Mouse (Mus musculus) MEL (cell line): Measurements from ENCODE around the gene Hacd4. TPM values are rescaled to one million over a fixed set of nuclear protein-coding genes. Genes with fewer than 3 reads are reported as not detected.

Experiments
- DNase-seq: peaks from one replicate; pipeline ENCODE4 v3.0.0; 2011; ENCODE audit warnings: low read depth, low spot score
- H3K27ac ChIP-seq: 2 replicates; pipeline ENCODE4 v1.5.1; 2012; ENCODE audit warnings: low read depth, mild to moderate bottlenecking, control low read depth, low read length, moderate library complexity; ENCODE audit not compliant: control insufficient read depth
- H3K27me3 ChIP-seq, 2 experiments: fragments of 150-350 bp in 1 of 2; sonication (generic) in 1 of 2; 2 replicates each; pipeline ENCODE4 v1.6.1; 2012; ENCODE audit warnings: low read length in 2 of 2, mild to moderate bottlenecking in 2 of 2, improper control_type of control experiment in 1 of 2, moderate library complexity in 1 of 2; ENCODE audit not compliant: insufficient read depth in 2 of 2, control insufficient read depth in 1 of 2
- H3K36me3 ChIP-seq, 2 experiments: 2 replicates each; pipeline ENCODE4 v1.6.1; 2012 to 2014; ENCODE audit warnings: low read length in 2 of 2, improper control_type of control experiment in 1 of 2, inconsistent platforms in 1 of 2, mild to moderate bottlenecking in 1 of 2; ENCODE audit not compliant: insufficient read depth in 2 of 2, control insufficient read depth in 1 of 2
- H3K4me1 ChIP-seq, 2 experiments: fragments of 150-350 bp in 1 of 2; sonication (generic) in 1 of 2; 2 replicates each; pipeline ENCODE4 v1.6.1; 2012; ENCODE audit warnings: low read length in 2 of 2, improper control_type of control experiment in 1 of 2, mild to moderate bottlenecking in 1 of 2; ENCODE audit not compliant: insufficient read depth in 2 of 2, control insufficient read depth in 1 of 2
- H3K4me3 ChIP-seq, 2 experiments: fragments of 150-350 bp in 1 of 2; sonication (generic) in 1 of 2; 2 replicates each; pipeline ENCODE4 v1.5.1; 2012; ENCODE audit warnings: low read depth in 2 of 2, low read length in 2 of 2, mild to moderate bottlenecking in 2 of 2, moderate library complexity in 2 of 2, control low read depth in 1 of 2, improper control_type of control experiment in 1 of 2; ENCODE audit not compliant: control insufficient read depth in 1 of 2, insufficient read depth in 1 of 2
- H3K79me2 ChIP-seq: 2 replicates; pipeline ENCODE4 v1.6.1; 2012; ENCODE audit warnings: mild to moderate bottlenecking, low read length, moderate library complexity; ENCODE audit not compliant: control insufficient read depth, poor library complexity, insufficient read depth
- H3K9ac ChIP-seq: 2 replicates; pipeline ENCODE4 v1.6.1; 2012; ENCODE audit warnings: low read depth, mild to moderate bottlenecking, control low read depth, low read length, moderate library complexity; ENCODE audit not compliant: control insufficient read depth, poor library complexity, severe bottlenecking
- H3K9me3 ChIP-seq: fragments of 150-350 bp; sonication (generic); replicated peaks from 2 replicates; pipeline ENCODE4 v1.6.1; 2012; ENCODE audit warnings: mild to moderate bottlenecking, low read length, improper control_type of control experiment, moderate library complexity; ENCODE audit not compliant: insufficient read depth
- BHLHE40 ChIP-seq: IDR thresholded peaks from 2 replicates; pipeline ENCODE4 v1.6.1; 2012; ENCODE audit warnings: low read depth, mild to moderate bottlenecking, inconsistent platforms, low read length, improper control_type of control experiment, borderline replicate concordance
- CHD2 ChIP-seq: IDR thresholded peaks from 2 replicates; pipeline ENCODE4 v1.6.1; 2011; ENCODE audit warnings: low read length, improper control_type of control experiment
- CTCF ChIP-seq, 3 experiments: IDR thresholded peaks in 2 of 3; conservative IDR thresholded peaks in 1 of 3; 2 replicates each; pipeline ENCODE4 v1.5.1; 2011 to 2012; ENCODE audit warnings: low read length in 3 of 3, low read depth in 2 of 3, mild to moderate bottlenecking in 2 of 3, improper control_type of control experiment in 1 of 3, inconsistent platforms in 1 of 3, mixed read lengths in 1 of 3, moderate library complexity in 1 of 3; ENCODE audit not compliant: control insufficient read depth in 1 of 3, insufficient read depth in 1 of 3, poor library complexity in 1 of 3, severe bottlenecking in 1 of 3
- ELF1 ChIP-seq: IDR thresholded peaks from 2 replicates; pipeline ENCODE4 v1.6.1; 2014; ENCODE audit warnings: low read depth, mild to moderate bottlenecking, inconsistent platforms, low read length, improper control_type of control experiment, moderate library complexity
- EP300 ChIP-seq, 2 experiments: IDR thresholded peaks; 2 replicates each; pipeline ENCODE4 v1.6.1; 2011; ENCODE audit warnings: improper control_type of control experiment in 2 of 2, low read length in 2 of 2, low read depth in 1 of 2, mild to moderate bottlenecking in 1 of 2
- ETS1 ChIP-seq: IDR thresholded peaks from 2 replicates; pipeline ENCODE4 v1.6.1; 2012; ENCODE audit warnings: low read depth, mild to moderate bottlenecking, inconsistent platforms, low read length, improper control_type of control experiment, moderate library complexity
- GABPA ChIP-seq: IDR thresholded peaks from 2 replicates; pipeline ENCODE4 v1.6.1; 2012; ENCODE audit warnings: low read depth, mild to moderate bottlenecking, inconsistent platforms, low read length, improper control_type of control experiment, moderate library complexity
- GATA1 ChIP-seq: IDR thresholded peaks from 2 replicates; pipeline ENCODE4 v1.6.1; 2011; ENCODE audit warnings: low read depth, low read length, improper control_type of control experiment
- JUND ChIP-seq: IDR thresholded peaks from 2 replicates; pipeline ENCODE4 v1.6.1; 2011; ENCODE audit warnings: low read depth, mild to moderate bottlenecking, improper control_type of control experiment, low read length
- KAT2A ChIP-seq: conservative IDR thresholded peaks from 2 replicates; pipeline ENCODE4 v1.6.1; 2012; ENCODE audit warnings: low read depth, low read length, improper control_type of control experiment, inconsistent platforms
- MAX ChIP-seq: IDR thresholded peaks from 2 replicates; pipeline ENCODE4 v1.6.1; 2011; ENCODE audit warnings: low read length, improper control_type of control experiment
- MAZ ChIP-seq: IDR thresholded peaks from 2 replicates; pipeline ENCODE4 v1.6.1; 2012; ENCODE audit warnings: low read depth, mild to moderate bottlenecking, inconsistent platforms, low read length, improper control_type of control experiment
- MEF2A ChIP-seq: IDR thresholded peaks from 2 replicates; pipeline ENCODE4 v1.6.1; 2014; ENCODE audit warnings: low read depth, mild to moderate bottlenecking, inconsistent platforms, low read length, improper control_type of control experiment; ENCODE audit not compliant: poor library complexity, insufficient replicate concordance, severe bottlenecking; ENCODE audit errors: extremely low read depth
- MXI1 ChIP-seq: IDR thresholded peaks from 2 replicates; pipeline ENCODE4 v1.6.1; 2011; ENCODE audit warnings: mild to moderate bottlenecking, low read depth, low read length, improper control_type of control experiment
- MYB ChIP-seq: IDR thresholded peaks from 2 replicates; pipeline ENCODE4 v1.6.1; 2011; ENCODE audit warnings: mild to moderate bottlenecking, low read depth, low read length, improper control_type of control experiment
- NELFE ChIP-seq: IDR thresholded peaks from 2 replicates; pipeline ENCODE4 v1.6.1; 2011; ENCODE audit warnings: low read depth, low read length, improper control_type of control experiment
- NRF1 ChIP-seq: IDR thresholded peaks from 2 replicates; pipeline ENCODE4 v1.6.1; 2014; ENCODE audit warnings: low read depth, mild to moderate bottlenecking, inconsistent platforms, low read length, improper control_type of control experiment, moderate library complexity; ENCODE audit not compliant: poor library complexity, insufficient read depth, severe bottlenecking
- RAD21 ChIP-seq: IDR thresholded peaks from 2 replicates; pipeline ENCODE4 v1.6.1; 2011; ENCODE audit warnings: mild to moderate bottlenecking, low read depth, low read length, improper control_type of control experiment
- TAL1 ChIP-seq: IDR thresholded peaks from 2 replicates; pipeline ENCODE4 v1.6.1; 2012; ENCODE audit warnings: mild to moderate bottlenecking, inconsistent platforms, low read length, moderate library complexity, mixed read lengths
- TBP ChIP-seq: IDR thresholded peaks from 2 replicates; pipeline ENCODE4 v1.8.0; 2011; ENCODE audit warnings: low read depth, low read length, improper control_type of control experiment
- UBTF ChIP-seq: IDR thresholded peaks from 2 replicates; pipeline ENCODE4 v1.6.1; 2012; ENCODE audit warnings: low read depth, mild to moderate bottlenecking, inconsistent platforms, low read length, improper control_type of control experiment, moderate library complexity, borderline replicate concordance; ENCODE audit not compliant: insufficient read depth
- USF1 ChIP-seq: IDR thresholded peaks from 2 replicates; pipeline ENCODE4 v1.6.1; 2014; ENCODE audit warnings: low read depth, mild to moderate bottlenecking, inconsistent platforms, low read length, improper control_type of control experiment, moderate library complexity
- USF2 ChIP-seq, 2 experiments: IDR thresholded peaks; 2 replicates each; pipeline ENCODE4 v1.6.1; 2011 to 2012; ENCODE audit warnings: improper control_type of control experiment in 2 of 2, low read length in 2 of 2, borderline replicate concordance in 1 of 2, inconsistent platforms in 1 of 2, low read depth in 1 of 2, mild to moderate bottlenecking in 1 of 2; ENCODE audit not compliant: insufficient read depth in 1 of 2
- ZC3H11A ChIP-seq: IDR thresholded peaks from 2 replicates; pipeline ENCODE4 v1.6.1; 2012; ENCODE audit warnings: low read depth, mild to moderate bottlenecking, inconsistent platforms, low read length, improper control_type of control experiment
- polyA plus RNA-seq, 2 experiments: library from polyadenylated mRNA; stranded (reverse) in 1 of 2; unstranded in 1 of 2; fragments of >175 nt in 1 of 2; fragments of >200 nt in 1 of 2; gene quantifications; 2 replicates each; pipeline versions ENCODE4 v1.2.1 to v1.2.4; 2012; ENCODE audit warnings: low replicate concordance in 2 of 2, low read depth in 1 of 2; ENCODE audit not compliant: insufficient read length in 2 of 2, insufficient read depth in 1 of 2, missing spikeins in 1 of 2
- total RNA-seq: library from RNA; depleted of rRNA; stranded (reverse); fragments of 300-350 nt; gene quantifications from 2 replicates; pipeline ENCODE4 v1.2.3, GENCODE M21; 2012

Hacd4 gene
- total and polyA plus RNA-seq, 3 experiments = 0.19 to 0.64 TPM; not detected in 1

DNA sequence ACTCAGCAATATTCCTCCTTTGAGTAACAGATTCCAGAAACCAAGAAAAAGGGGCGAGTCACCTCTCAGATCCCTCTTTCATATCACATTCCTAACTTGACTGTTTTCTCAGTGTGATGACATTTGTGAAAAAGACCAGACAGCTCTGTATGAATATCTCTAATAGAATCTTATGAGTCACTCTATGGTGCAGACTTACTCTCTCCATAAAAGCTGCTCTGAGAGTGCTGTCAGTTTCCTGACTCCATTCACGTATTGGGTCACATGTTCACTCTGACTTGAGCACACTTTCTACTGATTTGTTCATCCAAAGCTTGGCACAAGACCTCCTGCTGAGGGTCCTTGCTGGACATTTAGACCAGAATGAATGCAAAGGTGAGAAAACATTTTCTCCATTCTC, 10.2 kb upstream of the Hacd4 start:
- Histone ChIP-seq H3K9me3 (no peaks in the 10 kb centered on the region), H3K4me3 (no peak overlapping the region), H3K36me3 (no peaks in the 10 kb centered on the region), H3K27me3 (no peaks in the 10 kb centered on the region; a peak in 1 of 4 replicates), H3K9ac (no peak overlapping the region), H3K4me1 (no peaks in the 10 kb centered on the region), H3K79me2 (no peaks in the 10 kb centered on the region), H3K27ac (no peak overlapping the region)
- peak; percentile 18 for DNase-seq
- 0 out of 2 replicates have a peak, but pooled peaks have one; percentile 28 for TF ChIP-seq USF1
- TF ChIP-seq CTCF (IDR thresholded peaks at IDR 0.05 in 2 of 3, conservative IDR thresholded peaks at IDR 0.05 in 1 of 3; ENCODE audit: control insufficient read depth in 1 of 3, insufficient read depth in 1 of 3, low read depth in 2 of 3, low read length in 3 of 3, poor library complexity in 1 of 3, severe bottlenecking in 1 of 3) = no peak

DNA sequence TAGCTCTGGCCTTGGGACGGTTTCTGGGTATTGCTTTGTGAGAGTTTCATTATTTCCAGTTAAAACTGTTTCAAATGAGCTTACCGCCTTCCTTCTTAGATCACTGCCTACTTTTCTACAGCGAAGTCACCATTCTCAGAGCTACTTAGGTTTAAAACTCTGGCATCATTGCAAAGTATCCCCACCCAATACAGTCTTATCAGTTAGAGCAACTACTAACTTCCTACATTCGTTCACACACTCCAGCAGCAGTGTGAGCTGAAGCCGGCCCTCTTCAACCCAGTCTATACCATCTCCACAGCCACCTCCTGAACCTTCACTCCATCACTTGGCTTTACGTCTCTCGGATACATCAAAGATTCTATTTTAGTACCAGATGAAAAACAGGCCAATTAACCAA, 2.1 kb upstream of the Hacd4 start:
- Histone ChIP-seq H3K36me3 (peaks cover 0 to 38% of the 10 kb centered on the region in 2 experiments; a peak in 2 of 4 replicates), H3K79me2 (no peaks in the 10 kb centered on the region), H3K4me1 (peaks cover 6 to 38% of the 10 kb centered on the region in 2 experiments), H3K4me3 (no peak overlapping the region), H3K9me3 (no peaks in the 10 kb centered on the region), H3K27ac (peak overlapping the region; percentile 45; the same call in 1 of the 2 replicates), H3K27me3 (no peaks in the 10 kb centered on the region), H3K9ac (no peak overlapping the region)
- DNase-seq = peak; percentile 66
- TF ChIP-seq MAZ (no peak), EP300 (IDR thresholded peaks at IDR 0.05; ENCODE audit: low read depth in 1 of 2, low read length in 2 of 2) (peak; percentile 17 to 28; a peak in 1 of 4 replicates), NELFE (no peak), MEF2A (no peak), ZC3H11A (0 out of 2 replicates have a peak, but pooled peaks have one; percentile 13), BHLHE40 (no peak), ELF1 (0 out of 2 replicates have a peak, but pooled peaks have one; percentile 16), CHD2 (no peak), GATA1 (peak; percentile 74), GABPA (no peak), ETS1 (peak; percentile 74)

DNA sequence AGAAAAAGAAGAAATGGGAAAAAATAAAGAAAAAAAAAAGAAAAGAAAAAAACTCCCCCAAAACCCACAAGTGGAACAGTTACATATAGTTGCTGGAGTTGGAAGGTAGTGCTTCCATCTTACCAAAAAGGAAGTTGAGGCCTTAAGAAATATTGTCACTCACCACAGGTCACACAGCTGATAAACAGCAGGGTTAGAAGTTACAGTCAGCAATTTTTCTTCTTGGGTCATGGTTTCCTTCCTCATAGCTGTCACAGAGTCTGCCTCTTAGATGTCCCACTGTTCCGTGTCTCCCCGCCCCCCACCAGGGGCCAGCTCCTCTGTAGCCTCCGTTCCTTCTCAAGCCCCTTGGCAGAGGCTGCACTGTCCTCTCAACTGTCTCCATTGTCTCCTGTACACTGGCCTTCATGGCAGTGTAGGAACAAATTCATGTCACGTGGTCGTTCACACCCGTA, 968 bp upstream of the Hacd4 start:
- Histone ChIP-seq H3K4me1 (peaks cover 6 to 38% of the 10 kb centered on the region in 2 experiments), H3K79me2 (no peaks in the 10 kb centered on the region), H3K9ac (peak overlapping the region; percentile 29), H3K36me3 (peaks cover 0 to 38% of the 10 kb centered on the region in 2 experiments; a peak in 2 of 4 replicates), H3K27me3 (no peaks in the 10 kb centered on the region), H3K27ac (peak overlapping the region; percentile 45), H3K9me3 (no peaks in the 10 kb centered on the region), H3K4me3 (peak overlapping the region; percentile 4 to 33; a peak in 3 of 4 replicates)
- DNase-seq = peak; percentile 88
- TF ChIP-seq JUND (no peak), USF1 (peak; percentile 87), TAL1 (peak; percentile 25; the same call in 1 of the 2 replicates), UBTF (no peak), MEF2A (no peak), MXI1 (peak; percentile 82), NRF1 (no peak), ZC3H11A (no peak), BHLHE40 (0 out of 2 replicates have a peak, but pooled peaks have one; percentile 29), TBP (peak; percentile 57; the same call in 1 of the 2 replicates), USF2 (IDR thresholded peaks at IDR 0.05; ENCODE audit: borderline replicate concordance in 1 of 2, insufficient read depth in 1 of 2, low read depth in 1 of 2, low read length in 2 of 2) (peak in 1 of 2 experiments; percentile 31; a peak in 1 of 4 replicates), KAT2A (no peak), RAD21 (peak; percentile 1; the same call in 1 of the 2 replicates), MAX (peak; percentile 80), MYB (no peak)
